Mouse (Mus musculus): ENCODE measurements at regions not wholly inside any gene's neighbourhood (a gene's known extent, or its start where the extent isn't known, plus 50 kb on each side); places are given as distances from the start of the nearest gene placed in this dataset.
"Not testable (repeated sequence)": the region's sequence is repeated elsewhere in the genome, so short reads cannot be mapped to it uniquely, and the experiment has no call there.

DNA sequence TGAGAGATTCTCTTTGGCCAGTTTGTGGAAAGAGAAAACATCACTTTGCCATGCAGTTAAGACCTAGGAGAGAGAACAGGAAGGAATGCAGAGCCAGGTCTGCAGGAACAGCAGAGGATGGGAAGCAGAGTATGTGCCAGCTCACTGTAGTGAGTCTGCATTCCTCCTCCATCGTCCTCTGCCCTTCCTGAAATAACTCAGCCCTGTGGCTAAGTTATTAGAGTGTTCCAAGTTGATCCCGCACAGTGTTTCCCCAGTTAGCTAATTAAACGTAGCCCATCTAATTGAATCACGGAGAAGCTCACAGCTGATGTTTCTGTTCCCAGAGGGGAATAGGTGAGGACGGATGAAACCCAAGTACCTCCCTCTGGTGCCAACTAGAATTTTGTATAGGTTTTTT lies 142.3 kb upstream of the Rack1 start:
- no peak for DNase-seq

DNA sequence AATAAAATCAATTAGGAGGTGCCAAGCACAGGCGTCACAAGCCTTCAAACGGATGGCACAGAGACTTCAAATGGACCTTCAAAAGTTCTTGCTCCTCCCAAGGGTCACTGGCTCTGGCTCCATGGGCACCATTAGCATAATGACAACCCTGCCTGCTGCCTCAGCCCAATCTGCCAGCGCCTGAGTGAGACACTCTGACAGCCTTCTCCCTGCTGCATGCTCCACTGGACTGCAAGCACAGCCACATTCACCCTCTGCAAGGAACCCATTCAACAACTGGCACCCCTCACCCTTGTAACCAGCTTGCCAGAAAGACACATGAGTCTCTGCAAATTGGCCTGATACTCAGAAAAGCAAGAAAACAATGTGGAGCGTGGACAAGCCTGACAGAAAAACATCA lies 138.5 kb upstream of the Rack1 start:
- DNase-seq = no peak

DNA sequence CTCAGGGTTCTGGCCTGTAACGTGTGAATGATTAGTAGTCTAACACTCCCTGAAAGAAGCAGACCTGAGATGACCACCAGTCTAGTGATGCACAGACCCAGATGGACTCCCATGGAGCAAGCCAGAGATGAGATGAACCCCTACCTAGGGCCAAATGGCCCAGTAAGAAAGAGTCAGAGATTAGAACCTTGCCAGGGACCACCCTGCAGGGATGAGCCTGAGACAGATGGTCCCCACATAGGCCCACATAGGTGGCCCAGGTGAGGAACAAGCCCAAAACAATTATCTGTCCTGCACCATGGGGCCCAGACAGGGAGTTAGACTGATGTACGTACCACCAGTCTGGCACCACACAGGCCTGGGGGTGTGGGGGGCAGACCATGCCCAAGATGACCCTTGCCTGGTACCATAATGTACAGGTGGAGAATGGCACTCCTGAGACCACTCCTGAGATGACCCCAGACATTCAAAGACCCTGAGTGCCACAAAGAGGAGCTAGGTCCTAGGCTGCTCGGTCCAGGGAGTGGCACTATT lies 115.3 kb upstream of the Rack1 start:
- no peak for DNase-seq

DNA sequence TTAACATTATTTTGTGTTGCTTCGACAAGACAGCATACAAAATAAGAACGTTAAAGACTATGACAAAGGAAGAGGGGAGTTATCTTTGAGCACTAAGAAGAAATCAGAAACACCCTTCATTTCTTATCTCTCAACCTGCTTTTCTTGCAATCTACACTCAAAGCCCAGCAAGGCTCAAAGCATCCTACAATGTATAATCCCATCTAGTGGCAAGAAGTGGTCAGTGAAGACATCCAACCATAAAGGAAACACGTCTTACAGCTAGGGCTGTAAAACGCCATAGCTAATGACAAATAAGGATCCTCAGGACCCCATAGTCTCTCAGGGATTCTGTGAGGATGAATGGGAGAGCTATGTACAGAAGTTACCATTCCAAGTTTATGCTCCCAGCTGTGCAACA lies 110.1 kb upstream of the Rack1 start:
- no peak for DNase-seq

DNA sequence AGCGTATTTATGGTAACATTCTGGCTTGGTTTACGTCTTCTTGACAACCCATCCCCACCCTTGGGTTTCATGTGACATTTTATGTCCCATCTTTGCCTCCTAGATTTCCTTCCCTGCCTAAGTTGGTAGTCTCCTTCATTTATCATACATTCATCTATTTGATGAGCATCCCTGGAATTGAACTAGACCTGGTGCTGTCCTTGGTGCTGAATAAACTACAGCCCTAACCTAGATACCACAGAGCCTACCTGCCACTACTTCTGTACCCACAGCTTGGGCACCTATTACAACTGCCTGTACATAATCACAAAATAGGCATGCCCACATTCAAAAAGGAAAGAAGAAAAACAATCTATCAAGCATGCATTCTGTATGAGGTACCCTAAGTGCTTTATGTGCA lies 103.8 kb upstream of the Rack1 start:
- peak; percentile 18 for DNase-seq

DNA sequence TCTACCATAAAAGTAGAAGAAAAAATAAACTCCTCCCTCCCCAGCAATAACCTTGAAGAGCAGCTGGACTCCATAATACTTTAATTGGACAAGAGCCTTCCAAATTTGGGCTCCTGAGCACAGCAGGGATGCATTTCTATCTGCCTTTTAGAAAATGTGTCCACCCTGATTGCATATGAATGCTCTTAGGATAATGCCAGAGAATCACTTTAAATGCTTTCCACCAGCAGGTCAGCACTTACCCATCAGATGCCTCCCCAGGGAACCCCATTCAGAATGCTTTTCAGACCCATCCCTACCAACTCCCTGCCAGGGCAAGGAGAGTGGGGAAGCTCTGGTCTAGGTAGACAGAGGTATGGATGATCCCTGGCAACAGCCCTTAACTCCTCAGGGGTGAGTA lies 102.9 kb upstream of the Rack1 start:
- DNase-seq = no peak

DNA sequence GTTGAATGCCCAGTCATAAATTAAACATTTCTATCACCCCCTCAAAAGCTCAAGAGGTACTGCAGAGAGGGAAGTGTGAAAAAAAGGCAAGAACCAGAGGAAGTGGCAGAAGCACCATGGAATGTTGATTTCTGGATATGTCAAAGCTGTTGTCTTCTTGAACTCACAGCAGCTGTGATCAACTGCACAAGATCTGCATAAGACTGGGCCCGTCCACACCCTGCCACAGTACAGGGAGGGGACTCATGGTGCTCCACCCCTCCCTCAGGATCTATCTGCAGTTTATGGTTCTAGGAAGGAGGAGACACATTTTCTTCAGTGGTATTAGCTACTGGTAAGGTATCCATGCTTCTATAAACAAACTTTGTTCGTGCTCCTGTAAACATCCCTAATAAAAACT lies 92.9 kb upstream of the Rack1 start:
- DNase-seq = no peak

DNA sequence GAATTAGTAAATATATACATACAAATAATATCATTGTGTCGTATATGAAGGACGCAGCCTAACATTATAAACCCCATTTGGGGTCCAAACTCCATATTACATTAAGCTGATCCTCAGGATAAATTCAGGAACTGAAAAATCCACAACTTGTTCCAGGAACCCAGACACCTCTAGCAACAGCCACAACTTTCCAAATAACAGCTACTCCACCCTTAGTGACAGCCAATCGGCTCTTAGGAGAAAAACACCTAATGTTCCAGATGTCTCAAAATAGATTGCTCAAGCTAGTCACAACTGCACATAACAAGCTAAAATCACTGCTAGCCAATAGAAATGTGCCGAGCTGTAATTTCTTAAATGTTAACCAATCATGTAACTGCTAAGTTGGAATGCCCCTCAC lies 89.2 kb upstream of the Rack1 start:
- DNase-seq = no peak

DNA sequence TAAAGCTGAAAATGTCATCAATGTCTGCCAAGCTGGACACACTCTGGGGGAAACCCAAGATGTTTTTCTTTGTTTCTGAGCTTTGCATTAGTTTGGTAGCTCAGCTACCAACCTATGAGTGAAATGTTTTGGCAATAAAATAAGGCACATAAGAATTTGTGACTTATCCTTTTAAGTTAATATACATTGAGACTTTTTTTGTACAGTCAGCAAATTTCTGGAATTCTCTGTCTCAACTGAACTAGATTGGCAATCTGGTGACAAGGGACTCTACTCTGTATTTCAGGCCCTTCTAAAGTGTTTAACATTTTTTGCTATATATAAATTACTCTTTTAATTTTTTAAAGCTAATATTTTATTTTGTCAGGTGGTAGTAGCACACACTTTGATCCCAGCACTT lies 76.1 kb upstream of the Rack1 start:
- DNase-seq = no peak

DNA sequence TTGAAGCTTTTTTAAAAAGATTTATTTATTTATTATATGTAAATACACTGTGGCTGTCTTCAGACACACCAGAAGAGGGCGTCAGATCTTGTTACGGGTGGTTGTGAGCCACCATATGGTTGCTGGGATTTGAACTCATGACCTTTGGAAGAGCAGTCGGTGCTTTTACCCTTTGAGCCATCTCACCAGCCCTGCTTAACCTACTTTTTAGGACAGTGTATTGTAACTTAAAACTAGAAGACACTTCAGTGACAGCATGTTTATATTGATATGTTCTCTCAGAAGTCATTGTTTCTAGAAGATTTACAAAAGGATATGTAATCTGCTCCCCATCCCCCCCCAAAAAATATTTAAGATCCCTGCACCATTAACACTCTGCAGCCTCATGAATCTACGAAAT lies 69.3 kb upstream of the Rack1 start:
- DNase-seq = not testable (repeated sequence)

DNA sequence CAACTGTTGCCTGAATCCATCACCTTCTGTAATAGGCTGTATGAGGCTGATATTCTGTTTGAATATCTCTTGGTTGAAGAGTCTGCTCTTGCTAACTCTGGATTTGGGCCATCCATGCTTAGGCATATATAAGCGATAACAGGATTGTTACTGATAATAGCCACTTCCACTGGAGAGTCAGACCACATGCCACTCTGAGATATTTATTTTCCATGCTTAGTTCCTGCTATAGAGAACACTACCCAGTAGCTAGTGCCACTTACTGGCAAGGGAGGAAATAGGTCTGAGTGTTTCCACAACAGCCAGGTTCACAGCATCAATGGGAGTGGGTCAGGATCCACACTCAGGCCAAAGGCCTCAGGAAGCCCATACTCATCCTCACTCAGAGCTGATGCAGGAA lies 53.6 kb upstream of the Rack1 start:
- DNase-seq = no peak

DNA sequence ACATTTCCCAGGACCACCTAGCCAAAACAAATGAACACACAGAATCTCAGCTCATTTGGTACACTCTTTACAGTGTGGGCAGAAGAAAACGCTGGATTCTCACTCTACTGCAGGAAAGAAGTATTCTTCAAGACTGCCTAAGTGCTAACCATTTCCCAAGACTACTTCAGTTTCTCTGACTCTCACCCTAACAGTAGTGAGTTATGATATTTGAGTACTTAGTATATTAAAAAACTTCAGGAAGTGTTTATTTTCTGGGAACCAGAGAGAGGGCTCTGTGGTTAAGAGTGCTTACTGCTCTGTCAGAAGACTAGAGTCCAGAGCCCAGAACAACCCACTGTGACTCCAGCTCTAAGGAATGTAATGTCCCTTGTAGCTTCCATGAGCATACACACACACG lies 52.1 kb upstream of the Rack1 start:
- no peak for DNase-seq

Measured in lung, postnatal 10 days (tissue).